Mouse (Mus musculus): ENCODE measurements around the gene Mgat4d. TPM values are rescaled to one million over a fixed set of nuclear protein-coding genes. Genes with fewer than 3 reads are reported as not detected.
"Not testable (repeated sequence)": the region's sequence is repeated elsewhere in the genome, so short reads cannot be mapped to it uniquely, and the experiment has no call there.

The Mgat4d gene
- not detected in 2 replicates for polyA plus RNA-seq (2014; fragmentation: Nextera tagmentation; extraction: Ambion mirVana)

DNA sequence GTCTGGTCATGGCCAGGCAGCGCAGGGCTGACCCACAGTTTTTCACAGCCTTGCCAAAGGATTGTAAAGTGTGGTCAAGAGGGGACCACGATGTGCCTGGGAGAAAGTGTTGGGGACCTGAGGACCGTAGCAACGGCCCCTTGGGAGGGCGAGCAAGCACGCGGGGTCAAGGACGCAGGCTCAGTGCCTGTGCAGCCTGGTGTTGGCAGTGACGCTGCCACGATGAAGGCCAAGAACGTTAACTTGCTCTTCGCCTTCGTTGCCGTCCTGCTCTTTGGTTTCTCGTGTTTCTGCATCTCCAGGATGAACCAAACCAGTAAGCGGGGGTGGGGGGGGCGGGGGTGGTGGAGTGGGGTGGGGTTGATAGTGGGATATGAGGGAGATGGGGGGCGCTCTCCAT lies at the start of gene Mgat4d:
Gene Mgat4d (plus strand): TSS at position 209 of the 400 bp plus-strand sequence.
- WGBS, result 76% methylated on average over 18 of the region's 18 CpGs
- Histone ChIP-seq H3K36me3 (ENCODE audit: control insufficient read depth, insufficient read depth, low read length) (no peaks in the 10 kb centered on the region), H3K27ac (replicated peaks; ENCODE audit: low read depth, low read length) (no peak within 1 kb of the TSS), H3K27me3 (ENCODE audit: control insufficient read depth, insufficient read depth, low read length) (no peaks in the 10 kb centered on the region), H3K4me2 (ENCODE audit: low read depth, severe bottlenecking) (no peak within 1 kb of the TSS), H3K4me3 (ENCODE audit: low read depth, low read length) (no peak within 1 kb of the TSS), H3K9me3 (ENCODE audit: control insufficient read depth, low read length) (no peaks in the 10 kb centered on the region), H3K9ac (ENCODE audit: low read length) (no peak within 1 kb of the TSS), H3K4me1 (ENCODE audit: control insufficient read depth, insufficient read depth, low read length) (no peaks in the 10 kb centered on the region)
- DNase-seq (ENCODE audit: low spot score) (no peak), ATAC-seq (ENCODE audit: insufficient number of reproducible peaks, low FRiP score, low TSS enrichment, low read depth) (no peak)

DNA sequence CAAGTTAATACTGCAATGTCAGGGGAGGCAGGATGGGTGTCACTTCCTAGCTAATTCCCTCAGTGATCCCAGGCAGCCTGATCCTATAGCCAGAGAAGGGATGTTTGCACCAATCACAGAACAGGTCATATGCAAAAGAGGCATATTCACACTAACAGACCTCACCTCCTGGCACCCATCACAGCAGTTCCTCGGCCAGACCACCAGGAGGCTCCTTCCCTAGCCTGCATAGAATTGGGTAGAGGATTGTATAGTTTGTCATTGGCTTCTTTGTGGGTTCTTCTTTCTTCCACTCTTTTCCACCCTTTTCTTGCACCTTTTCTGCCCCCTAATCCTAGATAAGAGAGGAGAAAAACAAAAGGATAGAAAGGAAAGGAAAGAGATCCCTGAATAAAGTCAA lies 48.1 kb upstream of the Mgat4d start:
- no peak for ATAC-seq (ENCODE audit: insufficient number of reproducible peaks, low FRiP score, low TSS enrichment, low read depth)
- no peak overlapping the region for H3K27ac ChIP-seq (replicated peaks; ENCODE audit: low read depth, low read length)
- H3K9ac ChIP-seq (ENCODE audit: low read length), result no peak overlapping the region
- no peak overlapping the region for H3K4me2 ChIP-seq (ENCODE audit: low read depth, severe bottlenecking)
- 52% methylated on average over 1 of the region's 1 CpGs for WGBS
- no peaks in the 10 kb centered on the region for H3K9me3 ChIP-seq (ENCODE audit: control insufficient read depth, low read length)
- no peaks in the 10 kb centered on the region for H3K36me3 ChIP-seq (ENCODE audit: control insufficient read depth, insufficient read depth, low read length)
- no peaks in the 10 kb centered on the region for H3K4me1 ChIP-seq (ENCODE audit: control insufficient read depth, insufficient read depth, low read length)
- no peak for DNase-seq (ENCODE audit: low spot score)
- no peaks in the 10 kb centered on the region for H3K27me3 ChIP-seq (ENCODE audit: control insufficient read depth, insufficient read depth, low read length)
- H3K4me3 ChIP-seq (ENCODE audit: low read depth, low read length), result no peak overlapping the region

DNA sequence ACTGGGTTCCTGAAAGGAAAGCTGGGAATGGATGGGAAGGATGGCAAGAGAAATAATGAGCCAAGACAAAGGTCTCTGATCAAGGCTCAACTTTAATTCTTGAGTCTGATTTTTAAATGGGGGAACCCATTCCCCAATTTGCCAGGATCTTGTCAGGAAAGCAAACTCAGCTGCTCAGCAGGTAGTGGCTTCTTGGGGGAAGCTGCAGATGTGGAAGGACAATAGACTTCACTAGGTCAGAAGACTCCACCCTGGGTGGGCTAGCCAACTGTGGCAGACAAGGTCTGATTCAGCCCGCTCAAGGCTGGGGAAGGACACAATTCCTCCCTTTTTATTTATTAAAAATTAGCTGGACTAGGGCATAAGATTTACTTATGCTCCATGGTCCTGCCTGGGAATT lies 43.3 kb upstream of the Mgat4d start:
- DNase-seq (ENCODE audit: low spot score), result no peak
- Histone ChIP-seq H3K9ac (ENCODE audit: low read length) (no peak overlapping the region), H3K27me3 (ENCODE audit: control insufficient read depth, insufficient read depth, low read length) (no peaks in the 10 kb centered on the region), H3K4me1 (ENCODE audit: control insufficient read depth, insufficient read depth, low read length) (no peaks in the 10 kb centered on the region), H3K4me2 (ENCODE audit: low read depth, severe bottlenecking) (no peak overlapping the region), H3K9me3 (ENCODE audit: control insufficient read depth, low read length) (no peaks in the 10 kb centered on the region), H3K27ac (replicated peaks; ENCODE audit: low read depth, low read length) (no peak overlapping the region), H3K4me3 (ENCODE audit: low read depth, low read length) (no peak overlapping the region), H3K36me3 (ENCODE audit: control insufficient read depth, insufficient read depth, low read length) (no peaks in the 10 kb centered on the region)
- WGBS, result 100% methylated on average over 1 of the region's 1 CpGs
- ATAC-seq (ENCODE audit: insufficient number of reproducible peaks, low FRiP score, low TSS enrichment, low read depth), result no peak

DNA sequence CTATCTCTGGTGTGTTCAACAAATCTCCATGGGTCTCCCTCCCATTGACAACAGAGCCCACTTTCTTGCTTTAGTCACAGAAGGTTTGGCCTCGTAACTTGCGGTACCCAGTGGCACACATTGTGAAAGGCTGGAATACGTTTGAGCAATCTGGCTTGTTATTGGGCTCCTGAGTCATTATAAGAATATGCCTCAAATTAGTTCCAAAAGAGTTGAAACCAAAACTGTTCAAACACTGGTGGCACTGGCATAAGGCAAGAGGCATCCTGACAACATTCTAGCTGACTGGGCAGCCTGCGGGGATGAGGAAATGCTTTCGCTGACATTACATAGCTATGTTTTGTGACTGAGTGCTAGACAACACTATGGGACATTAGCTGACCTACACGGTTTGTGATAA lies 38.4 kb upstream of the Mgat4d start:
- 90% methylated on average over 6 of the region's 6 CpGs for WGBS
- DNase-seq (ENCODE audit: low spot score) (no peak), ATAC-seq (ENCODE audit: insufficient number of reproducible peaks, low FRiP score, low TSS enrichment, low read depth) (no peak)
- Histone ChIP-seq H3K4me1 (ENCODE audit: control insufficient read depth, insufficient read depth, low read length) (no peaks in the 10 kb centered on the region), H3K4me2 (ENCODE audit: low read depth, severe bottlenecking) (no peak overlapping the region), H3K36me3 (ENCODE audit: control insufficient read depth, insufficient read depth, low read length) (no peaks in the 10 kb centered on the region), H3K9ac (ENCODE audit: low read length) (no peak overlapping the region), H3K4me3 (ENCODE audit: low read depth, low read length) (no peak overlapping the region), H3K27me3 (ENCODE audit: control insufficient read depth, insufficient read depth, low read length) (no peaks in the 10 kb centered on the region), H3K9me3 (ENCODE audit: control insufficient read depth, low read length) (no peaks in the 10 kb centered on the region), H3K27ac (replicated peaks; ENCODE audit: low read depth, low read length) (no peak overlapping the region)

DNA sequence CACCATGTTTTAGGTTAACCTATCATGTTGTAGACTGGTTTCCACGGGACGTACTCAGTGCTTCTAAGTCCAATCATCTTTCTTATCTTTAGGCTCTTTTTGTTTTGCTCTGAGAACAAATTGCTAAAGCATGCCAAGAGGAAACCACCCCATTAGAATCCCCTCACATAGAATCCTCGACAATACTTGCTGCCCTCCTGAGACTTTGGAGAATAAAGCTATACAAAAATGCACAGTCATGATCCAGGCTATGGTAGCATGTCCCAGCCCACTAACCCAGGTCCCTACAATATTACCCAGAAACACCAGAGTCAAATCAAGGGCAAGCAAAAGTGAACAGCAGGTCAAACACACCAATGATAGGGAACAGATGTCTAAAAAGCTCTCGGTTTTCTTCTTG lies 33.2 kb upstream of the Mgat4d start:
- H3K9me3 ChIP-seq (ENCODE audit: control insufficient read depth, low read length); H3K4me1 ChIP-seq (ENCODE audit: control insufficient read depth, insufficient read depth, low read length); H3K4me3 ChIP-seq (ENCODE audit: low read depth, low read length); H3K9ac ChIP-seq (ENCODE audit: low read length); ATAC-seq (ENCODE audit: insufficient number of reproducible peaks, low FRiP score, low TSS enrichment, low read depth); H3K27me3 ChIP-seq (ENCODE audit: control insufficient read depth, insufficient read depth, low read length); H3K36me3 ChIP-seq (ENCODE audit: control insufficient read depth, insufficient read depth, low read length); H3K4me2 ChIP-seq (ENCODE audit: low read depth, severe bottlenecking); DNase-seq (ENCODE audit: low spot score); H3K27ac ChIP-seq (replicated peaks; ENCODE audit: low read depth, low read length): not testable (repeated sequence)
- WGBS, result 80% methylated on average over 4 of the region's 4 CpGs

DNA sequence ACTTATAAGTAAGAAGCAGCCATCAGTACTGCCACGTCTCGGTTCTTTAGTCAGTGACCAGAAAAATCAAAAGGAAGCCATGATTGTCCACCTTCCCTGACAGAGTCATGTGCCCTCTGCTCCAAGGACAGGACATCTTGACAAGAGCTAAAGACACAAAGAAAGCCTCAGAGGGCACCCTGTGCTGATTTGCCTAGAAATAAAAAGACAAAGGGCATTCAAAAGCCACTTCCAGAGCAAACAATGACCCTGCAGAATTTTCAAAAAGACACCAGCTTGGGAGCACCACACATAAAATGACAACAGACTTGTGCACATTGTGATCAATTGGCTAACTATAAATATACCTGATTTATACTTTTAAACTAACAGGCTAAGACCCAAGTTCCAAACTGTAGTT lies 32.6 kb upstream of the Mgat4d start:
- ATAC-seq (ENCODE audit: insufficient number of reproducible peaks, low FRiP score, low TSS enrichment, low read depth), result no peak
- Histone ChIP-seq H3K9ac (ENCODE audit: low read length) (no peak overlapping the region), H3K4me2 (ENCODE audit: low read depth, severe bottlenecking) (no peak overlapping the region), H3K36me3 (ENCODE audit: control insufficient read depth, insufficient read depth, low read length) (no peaks in the 10 kb centered on the region; the same call in 1 of the 2 replicates), H3K9me3 (ENCODE audit: control insufficient read depth, low read length) (no peaks in the 10 kb centered on the region), H3K4me3 (ENCODE audit: low read depth, low read length) (no peak overlapping the region), H3K27ac (replicated peaks; ENCODE audit: low read depth, low read length) (no peak overlapping the region), H3K27me3 (ENCODE audit: control insufficient read depth, insufficient read depth, low read length) (no peaks in the 10 kb centered on the region), H3K4me1 (ENCODE audit: control insufficient read depth, insufficient read depth, low read length) (no peaks in the 10 kb centered on the region)
- no peak for DNase-seq (ENCODE audit: low spot score)
- 85% methylated on average over 2 of the region's 2 CpGs for WGBS

DNA sequence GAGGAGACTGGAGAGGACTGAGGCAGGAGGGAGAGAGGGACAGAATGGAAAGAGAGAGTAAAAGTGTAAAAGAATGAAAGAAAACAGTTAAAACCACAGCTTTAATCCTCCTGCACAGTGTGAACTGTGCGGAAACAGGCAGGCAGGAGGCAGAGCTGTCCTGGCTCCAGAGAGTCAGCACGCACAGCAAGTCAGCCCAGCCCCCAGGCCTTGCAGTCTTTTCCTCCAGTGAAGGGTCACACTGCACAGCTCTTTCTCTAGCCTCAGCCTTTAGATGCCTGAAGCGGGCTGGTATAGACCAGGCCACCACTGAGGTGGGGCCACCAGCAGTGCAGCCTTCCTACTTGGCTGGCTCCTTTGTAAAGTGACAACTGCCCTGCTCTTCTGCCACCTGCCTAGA lies 27.7 kb upstream of the Mgat4d start:
- H3K36me3 ChIP-seq (ENCODE audit: control insufficient read depth, insufficient read depth, low read length), result no peaks in the 10 kb centered on the region; the same call in 1 of the 2 replicates
- no peak overlapping the region for H3K27ac ChIP-seq (replicated peaks; ENCODE audit: low read depth, low read length)
- ATAC-seq (ENCODE audit: insufficient number of reproducible peaks, low FRiP score, low TSS enrichment, low read depth), result no peak

DNA sequence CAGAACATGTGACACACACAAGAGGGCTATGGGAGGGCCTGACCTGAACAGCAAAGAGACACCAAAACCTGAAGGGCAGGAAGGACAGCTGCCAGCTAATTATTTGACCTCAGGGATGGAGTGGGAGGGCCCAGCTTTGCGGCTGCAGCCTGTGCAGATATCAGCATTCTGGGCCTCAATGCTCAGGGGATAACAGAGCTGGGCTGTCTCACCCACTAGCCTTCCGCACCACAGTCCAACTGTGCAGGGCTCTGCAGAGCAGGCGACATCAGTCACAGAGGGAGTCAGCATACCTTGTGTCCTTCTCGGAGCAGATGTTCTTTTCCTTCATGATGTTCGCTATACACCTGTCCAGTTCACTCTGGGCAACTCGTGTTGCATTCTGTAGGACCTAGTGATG lies 25.9 kb upstream of the Mgat4d start:
- H3K9ac ChIP-seq (ENCODE audit: low read length), result no peak overlapping the region
- DNase-seq (ENCODE audit: low spot score) (no peak), ATAC-seq (ENCODE audit: insufficient number of reproducible peaks, low FRiP score, low TSS enrichment, low read depth) (no peak)
- no peak overlapping the region for H3K4me2 ChIP-seq (ENCODE audit: low read depth, severe bottlenecking)
- WGBS, result 89% methylated on average over 6 of the region's 6 CpGs
- no peaks in the 10 kb centered on the region for H3K9me3 ChIP-seq (ENCODE audit: control insufficient read depth, low read length)
- no peaks in the 10 kb centered on the region for H3K27me3 ChIP-seq (ENCODE audit: control insufficient read depth, insufficient read depth, low read length)
- H3K4me1 ChIP-seq (ENCODE audit: control insufficient read depth, insufficient read depth, low read length), result no peaks in the 10 kb centered on the region
- H3K4me3 ChIP-seq (ENCODE audit: low read depth, low read length), result no peak overlapping the region
- H3K36me3 ChIP-seq (ENCODE audit: control insufficient read depth, insufficient read depth, low read length), result peaks cover 2% of the 10 kb centered on the region; the same call in 1 of the 2 replicates
- H3K27ac ChIP-seq (replicated peaks; ENCODE audit: low read depth, low read length), result no peak overlapping the region

More for the DNA sequence above, 27.7 kb upstream of the Mgat4d start:
- no peak for DNase-seq (ENCODE audit: low spot score)
- Histone ChIP-seq H3K9me3 (ENCODE audit: control insufficient read depth, low read length) (no peaks in the 10 kb centered on the region), H3K4me1 (ENCODE audit: control insufficient read depth, insufficient read depth, low read length) (no peaks in the 10 kb centered on the region), H3K4me3 (ENCODE audit: low read depth, low read length) (no peak overlapping the region), H3K4me2 (ENCODE audit: low read depth, severe bottlenecking) (no peak overlapping the region), H3K9ac (ENCODE audit: low read length) (no peak overlapping the region), H3K27me3 (ENCODE audit: control insufficient read depth, insufficient read depth, low read length) (no peaks in the 10 kb centered on the region)
- 42% methylated on average over 3 of the region's 3 CpGs for WGBS

DNA sequence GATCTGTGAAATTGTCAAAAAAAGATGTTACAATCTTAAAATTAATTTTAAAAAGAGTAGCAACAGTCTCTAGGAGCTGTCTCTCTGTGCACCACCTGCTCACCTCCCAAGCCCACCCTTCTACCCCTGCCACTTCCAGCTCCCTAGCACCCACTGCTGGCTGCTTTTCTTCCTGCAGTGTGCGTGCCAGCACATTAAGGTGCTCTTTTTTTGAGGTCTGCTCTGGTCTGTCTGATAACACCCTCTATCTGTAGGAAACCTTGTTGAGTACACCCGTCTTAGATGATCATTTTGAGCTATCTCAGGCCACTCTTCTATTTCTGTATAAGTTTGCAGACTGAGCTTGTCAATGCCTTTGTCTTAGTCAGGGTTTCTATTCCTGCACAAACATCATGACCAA lies 25.2 kb upstream of the Mgat4d start:
- H3K4me2 ChIP-seq (ENCODE audit: low read depth, severe bottlenecking), result no peak overlapping the region
- no peaks in the 10 kb centered on the region for H3K4me1 ChIP-seq (ENCODE audit: control insufficient read depth, insufficient read depth, low read length)
- no peaks in the 10 kb centered on the region for H3K27me3 ChIP-seq (ENCODE audit: control insufficient read depth, insufficient read depth, low read length)
- H3K9me3 ChIP-seq (ENCODE audit: control insufficient read depth, low read length), result no peaks in the 10 kb centered on the region
- H3K36me3 ChIP-seq (ENCODE audit: control insufficient read depth, insufficient read depth, low read length), result peaks cover 5% of the 10 kb centered on the region; the same call in 1 of the 2 replicates
- ATAC-seq (ENCODE audit: insufficient number of reproducible peaks, low FRiP score, low TSS enrichment, low read depth) (no peak), DNase-seq (ENCODE audit: low spot score) (no peak)
- H3K27ac ChIP-seq (replicated peaks; ENCODE audit: low read depth, low read length), result no peak overlapping the region
- H3K4me3 ChIP-seq (ENCODE audit: low read depth, low read length), result no peak overlapping the region
- WGBS, result 75% methylated on average over 2 of the region's 2 CpGs
- H3K9ac ChIP-seq (ENCODE audit: low read length), result no peak overlapping the region
